Mouse (Mus musculus): Measurements from ENCODE around the gene Odf3.

The Odf3 gene

GRCm38 (mm10) chr7:140847755-140848580 is at the start of gene Odf3:
Odf3 (plus strand) TSS chr7:140847805.
- ATAC-seq (ENCODE audit: insufficient number of reproducible peaks, low FRiP score, low TSS enrichment), result no peak

- ATAC-seq (ENCODE audit: insufficient number of reproducible peaks, low FRiP score, low TSS enrichment), result no peak
Measured at GRCm38 (mm10) chr7:140798212-140798611, 49.4 kb upstream of the Odf3 start.

GRCm38 (mm10) chr7:140802629-140803028 is 45.0 kb upstream of the Odf3 start:
- no peak for ATAC-seq (ENCODE audit: insufficient number of reproducible peaks, low FRiP score, low TSS enrichment)

- ATAC-seq (ENCODE audit: insufficient number of reproducible peaks, low FRiP score, low TSS enrichment), result 0 out of 2 replicates have a peak, but pooled peaks have one; percentile 61
Measured at GRCm38 (mm10) chr7:140805704-140806103, 41.9 kb upstream of the Odf3 start.

GRCm38 (mm10) chr7:140810496-140810895 is 37.1 kb upstream of the Odf3 start:
- ATAC-seq (ENCODE audit: insufficient number of reproducible peaks, low FRiP score, low TSS enrichment), result no peak

GRCm38 (mm10) chr7:140811714-140812113 is 35.9 kb upstream of the Odf3 start:
- no peak for ATAC-seq (ENCODE audit: insufficient number of reproducible peaks, low FRiP score, low TSS enrichment)

- ATAC-seq (ENCODE audit: insufficient number of reproducible peaks, low FRiP score, low TSS enrichment), result no peak
Measured at GRCm38 (mm10) chr7:140812850-140813249, 34.8 kb upstream of the Odf3 start.

- no peak for ATAC-seq (ENCODE audit: insufficient number of reproducible peaks, low FRiP score, low TSS enrichment)
Measured at GRCm38 (mm10) chr7:140820173-140820572, 27.4 kb upstream of the Odf3 start.

- no peak; the same call in 1 of the 2 replicates for ATAC-seq (ENCODE audit: insufficient number of reproducible peaks, low FRiP score, low TSS enrichment)
Measured at GRCm38 (mm10) chr7:140821305-140821652, 26.3 kb upstream of the Odf3 start.

- peak; percentile 72; the same call in 1 of the 2 replicates for ATAC-seq (ENCODE audit: insufficient number of reproducible peaks, low FRiP score, low TSS enrichment)
Measured at GRCm38 (mm10) chr7:140821653-140822329, 25.8 kb upstream of the Odf3 start, which contains the start of gene Zfp941. Zfp941 (minus strand) TSS chr7:140822178.

GRCm38 (mm10) chr7:140822731-140823130 is 24.9 kb upstream of the Odf3 start:
- no peak for ATAC-seq (ENCODE audit: insufficient number of reproducible peaks, low FRiP score, low TSS enrichment)

- ATAC-seq (ENCODE audit: insufficient number of reproducible peaks, low FRiP score, low TSS enrichment), result peak; percentile 83
Measured at GRCm38 (mm10) chr7:140828171-140828881, 19.3 kb upstream of the Odf3 start.

- no peak for ATAC-seq (ENCODE audit: insufficient number of reproducible peaks, low FRiP score, low TSS enrichment)
Measured at GRCm38 (mm10) chr7:140831447-140831846, 16.2 kb upstream of the Odf3 start.

GRCm38 (mm10) chr7:140833341-140833740 is 14.3 kb upstream of the Odf3 start:
- ATAC-seq (ENCODE audit: insufficient number of reproducible peaks, low FRiP score, low TSS enrichment), result no peak

- no peak for ATAC-seq (ENCODE audit: insufficient number of reproducible peaks, low FRiP score, low TSS enrichment)
Measured at GRCm38 (mm10) chr7:140834968-140835757, 12.4 kb upstream of the Odf3 start, which contains the start of gene Urah. Urah (plus strand) TSS chr7:140835018.

- no peak for ATAC-seq (ENCODE audit: insufficient number of reproducible peaks, low FRiP score, low TSS enrichment)
Measured at GRCm38 (mm10) chr7:140835758-140836087, 11.9 kb upstream of the Odf3 start.

- no peak for ATAC-seq (ENCODE audit: insufficient number of reproducible peaks, low FRiP score, low TSS enrichment)
Measured at GRCm38 (mm10) chr7:140836243-140837115, 11.1 kb upstream of the Odf3 start.

GRCm38 (mm10) chr7:140839556-140839955 is 8.0 kb upstream of the Odf3 start:
- ATAC-seq (ENCODE audit: insufficient number of reproducible peaks, low FRiP score, low TSS enrichment), result no peak
